Mouse (Mus musculus) megakaryocyte progenitor cell, adult 5-6 weeks (primary cell): ENCODE results near the gene Kifc1. TPM values are rescaled to one million over a fixed set of nuclear protein-coding genes. Genes with fewer than 3 reads are reported as not detected.
A peak's percentile ranks its signal among the peaks of the same experiment; 100 is the strongest.
"Not testable (repeated sequence)": the region's sequence is repeated elsewhere in the genome, so short reads cannot be mapped to it uniquely, and the experiment has no call there.

ENCODE experiments used
- ATAC-seq: replicated peaks from 2 replicates; pipeline ENCODE4 v1.8.0; 2016; ENCODE audit warnings: mild to moderate bottlenecking, moderate TSS enrichment, inconsistent platforms; ENCODE audit not compliant: poor library complexity
- total RNA-seq, 2 experiments: library from RNA; stranded (forward) in 1 of 2; stranded (reverse) in 1 of 2; fragments of 157-497, 149-512 nt in 1 of 2; fragments of 200-1000 nt in 1 of 2; gene quantifications; 2 replicates each; pipeline versions ENCODE4 v1.2.3 to v1.2.4; 2015 to 2017

Kifc1 gene
- total RNA-seq, 2 experiments from 2014 or later: 6.6 to 30.3 TPM

- not testable (repeated sequence) for ATAC-seq
These were observed 13.6 kb upstream of the Kifc1 start for GRCm38 (mm10) chr17:33903911-33904651.

- ATAC-seq: peak; percentile 49; the same call in 1 of the 2 replicates
These were observed 12.0 kb upstream of the Kifc1 start for GRCm38 (mm10) chr17:33902491-33902890.

GRCm38 (mm10) chr17:33902079-33902478 is 11.6 kb upstream of the Kifc1 start:
- no peak for ATAC-seq

GRCm38 (mm10) chr17:33901653-33902052 is 11.2 kb upstream of the Kifc1 start:
- no peak for ATAC-seq

- ATAC-seq: no peak
These were observed 10.5 kb upstream of the Kifc1 start for GRCm38 (mm10) chr17:33900989-33901314.

GRCm38 (mm10) chr17:33900281-33900988 is 10.0 kb upstream of the Kifc1 start:
- no peak for ATAC-seq

- peak; percentile 63 for ATAC-seq
These were observed 9.2 kb upstream of the Kifc1 start for GRCm38 (mm10) chr17:33899642-33900041.

GRCm38 (mm10) chr17:33898193-33898592 is 7.7 kb upstream of the Kifc1 start:
- not testable (repeated sequence) for ATAC-seq

GRCm38 (mm10) chr17:33897114-33897794 is 6.8 kb upstream of the Kifc1 start:
- ATAC-seq: peak; percentile 62

GRCm38 (mm10) chr17:33893011-33893410 is 2.5 kb upstream of the Kifc1 start:
- not testable (repeated sequence) for ATAC-seq

- ATAC-seq: no peak
These were observed 2.0 kb upstream of the Kifc1 start for GRCm38 (mm10) chr17:33892429-33892828.

GRCm38 (mm10) chr17:33891892-33892291 is 1.4 kb upstream of the Kifc1 start:
- ATAC-seq: not testable (repeated sequence)

- no peak for ATAC-seq
These were observed 896 bp upstream of the Kifc1 start for GRCm38 (mm10) chr17:33891357-33891756.

- not testable (repeated sequence) for ATAC-seq
These were observed 424 bp downstream of the Kifc1 start for GRCm38 (mm10) chr17:33889941-33890532.

GRCm38 (mm10) chr17:33888230-33888629 is 2.2 kb downstream of the Kifc1 start:
- ATAC-seq: not testable (repeated sequence)

GRCm38 (mm10) chr17:33887802-33888201 is 2.7 kb downstream of the Kifc1 start:
- ATAC-seq: not testable (repeated sequence)

GRCm38 (mm10) chr17:33884320-33884719 is 6.1 kb downstream of the Kifc1 start:
- not testable (repeated sequence) for ATAC-seq

- peak; percentile 64 for ATAC-seq
These were observed 14.7 kb downstream of the Kifc1 start for GRCm38 (mm10) chr17:33875797-33876196.

- no peak for ATAC-seq
These were observed 16.1 kb downstream of the Kifc1 start for GRCm38 (mm10) chr17:33874411-33874810.

- not testable (repeated sequence) for ATAC-seq
These were observed 16.9 kb downstream of the Kifc1 start, which contains the start of gene Gm7029 for GRCm38 (mm10) chr17:33873537-33873936. Gene Gm7029 (plus strand): TSS chr17:33873837.
